Mouse (Mus musculus) layer of hippocampus, postnatal 25 days (tissue): ENCODE data around the gene Shf. TPM values are rescaled to one million over a fixed set of nuclear protein-coding genes. Genes with fewer than 3 reads are reported as not detected.

Source experiments
- DNase-seq, 2 experiments: peaks; one replicate each; pipeline ENCODE4 v3.0.0; 2022; ENCODE audit warnings: mixed read lengths in 2 of 2, low spot score in 1 of 2; ENCODE audit errors: extremely low spot score in 1 of 2
- total RNA-seq, 2 experiments: library from RNA; stranded (reverse); gene quantifications; 2 replicates each; pipeline ENCODE4 v1.2.3; 2021

Gene Shf
- total RNA-seq, 2 experiments from 2014 or later, result 60.7 to 62.2 TPM

DNA sequence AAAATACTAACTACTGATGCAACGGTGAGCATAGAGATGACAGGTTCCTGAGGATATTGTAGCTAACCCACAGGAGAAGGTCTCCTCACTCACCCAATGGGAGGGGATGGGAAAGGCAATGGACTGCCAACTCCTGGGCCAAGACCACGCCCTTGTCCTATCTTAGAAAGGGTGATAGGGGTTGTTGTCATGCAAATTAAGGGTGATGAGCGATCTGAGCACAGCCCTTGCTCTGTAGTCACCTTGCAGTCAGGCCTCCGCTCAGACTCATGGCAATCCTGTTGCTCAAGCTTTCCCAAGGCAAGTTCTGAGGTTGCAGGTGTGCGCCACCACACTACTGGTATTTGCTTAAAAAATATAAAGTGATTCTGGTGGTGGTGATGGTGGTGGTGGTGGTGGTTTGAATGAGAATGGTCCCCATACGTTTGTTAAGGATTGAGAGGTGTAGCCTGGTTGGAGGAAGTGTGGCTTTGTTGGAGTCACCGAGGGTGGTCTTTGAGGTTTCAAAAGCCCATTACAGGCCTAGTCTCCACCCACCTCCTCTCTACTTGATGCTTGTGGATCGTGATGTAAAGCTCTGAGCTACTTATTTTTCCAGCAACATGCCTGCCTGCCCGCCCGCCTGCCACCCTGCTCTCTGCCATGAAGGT is 1.3 kb upstream of the Shf start:
- no peak for DNase-seq

DNA sequence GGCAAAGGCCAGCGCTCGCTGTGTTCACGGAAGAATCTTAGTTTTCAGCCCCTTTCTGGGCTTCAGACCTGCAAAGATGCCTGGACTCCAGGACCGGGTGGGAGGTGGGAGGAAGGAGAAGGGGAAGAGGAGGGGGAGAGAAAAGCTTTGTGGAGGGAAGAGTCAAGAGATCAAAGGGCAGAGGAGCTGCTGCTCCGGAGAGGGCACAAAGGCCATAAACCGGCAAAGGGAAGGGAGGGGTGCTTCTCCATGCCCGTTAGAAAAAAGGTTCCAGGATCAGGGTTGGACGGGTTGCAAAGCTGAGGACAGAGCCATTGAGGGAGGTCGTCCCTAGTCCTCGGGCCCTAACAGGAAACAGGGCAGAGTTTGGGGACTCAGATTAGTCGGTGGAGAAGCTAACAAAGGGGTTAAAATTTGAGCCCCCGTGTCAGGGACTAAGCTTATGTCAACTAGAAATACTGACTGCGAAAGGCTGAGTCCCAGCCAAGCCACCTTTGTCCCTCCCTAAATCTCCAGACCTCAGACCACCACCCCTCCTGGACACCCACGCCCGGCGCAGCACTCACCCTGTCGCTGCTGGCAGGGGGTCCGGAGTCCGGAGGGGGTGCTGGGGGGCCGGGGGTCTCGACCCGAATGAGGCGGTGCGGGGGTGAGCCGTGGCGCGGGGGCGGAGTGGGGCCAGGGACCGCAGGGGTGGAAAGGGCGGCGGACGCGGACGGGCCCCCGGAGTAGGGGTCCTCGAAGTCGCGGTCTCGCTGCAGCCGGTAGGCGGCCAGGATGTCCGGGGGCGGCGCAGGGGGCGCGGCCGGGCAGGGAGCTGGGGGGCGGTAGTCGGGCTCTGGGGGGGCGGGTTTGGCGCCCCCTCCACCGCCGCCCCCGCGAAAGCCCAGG is 636 bp downstream of the Shf start:
- DNase-seq, result peak in 1 of 2 experiments; percentile 9

DNA sequence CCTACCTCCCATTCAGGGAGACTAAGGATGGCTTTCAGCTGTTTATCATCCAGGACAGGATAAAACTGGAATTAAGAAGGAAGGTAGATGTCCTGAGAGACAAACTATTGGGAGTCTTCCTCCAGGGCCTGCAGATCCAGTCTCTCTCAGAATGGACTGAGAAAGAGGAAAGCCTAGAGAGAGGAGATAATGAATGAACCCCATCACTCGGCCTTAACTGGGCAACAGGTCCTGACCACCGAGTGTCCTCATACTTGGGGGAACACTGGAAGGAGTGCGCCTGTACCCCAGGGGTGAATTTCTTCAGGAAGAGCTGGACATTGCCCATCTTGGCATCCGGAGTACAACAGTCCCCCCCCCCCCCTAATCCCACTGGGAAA is 1.3 kb downstream of the Shf start:
- no peak for DNase-seq

DNA sequence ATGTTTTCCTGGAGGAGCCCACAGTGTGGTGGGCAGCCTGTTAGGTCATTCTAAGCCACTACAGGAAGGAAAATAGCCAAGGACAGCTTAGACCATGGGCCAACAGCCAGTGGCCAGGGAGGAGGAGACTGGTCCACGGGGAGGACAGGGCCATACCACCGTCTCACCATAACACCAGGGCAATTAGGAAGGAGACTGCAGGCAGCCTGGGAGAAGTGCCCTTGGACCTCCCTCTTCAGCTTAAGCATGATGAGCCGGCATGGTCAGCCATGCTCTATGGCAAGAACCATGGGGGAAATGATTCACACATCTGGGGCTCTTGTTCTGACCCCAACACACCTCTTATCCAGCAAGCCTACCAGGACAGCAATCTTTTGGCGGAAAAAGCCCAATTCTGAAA is 1.8 kb downstream of the Shf start:
- DNase-seq, result no peak

DNA sequence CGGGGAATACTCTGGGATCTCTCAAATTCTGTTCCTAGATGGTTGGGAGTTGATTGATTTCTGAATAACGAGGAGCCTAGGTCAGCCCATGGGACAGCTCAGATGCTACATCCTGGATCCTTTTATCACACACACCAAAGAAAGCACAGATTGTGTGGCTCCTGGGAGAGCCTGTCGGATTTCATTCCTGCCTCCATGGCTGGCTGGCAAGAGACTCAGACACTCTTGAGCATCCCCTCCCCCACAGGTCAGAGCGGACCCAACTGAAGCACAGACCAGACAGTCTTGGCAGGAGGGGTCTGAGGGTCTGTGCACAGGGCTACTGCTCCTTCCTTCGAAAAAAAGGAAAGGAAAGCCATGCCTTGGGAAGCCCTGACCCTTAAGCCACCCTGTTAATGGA is 2.3 kb downstream of the Shf start:
- no peak for DNase-seq

DNA sequence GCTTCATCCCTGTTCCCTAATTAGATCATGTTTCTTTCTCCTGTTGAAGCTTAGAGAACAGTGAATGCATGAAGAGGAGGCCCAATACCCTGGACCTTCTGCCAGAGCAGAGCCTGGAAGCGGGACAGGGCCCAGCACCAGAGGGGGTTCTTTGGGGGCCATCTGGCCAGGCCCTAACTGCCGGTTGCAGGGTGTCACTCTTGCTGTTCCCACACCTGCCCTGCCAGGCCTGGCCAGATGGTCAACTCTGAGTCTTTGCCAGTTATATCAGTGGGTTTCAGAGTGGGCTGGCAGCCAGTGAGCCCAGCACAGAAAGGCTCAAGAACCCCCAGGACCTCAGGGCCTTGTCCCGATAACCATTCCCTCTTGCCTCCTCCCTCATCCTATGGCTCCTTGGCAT is 2.9 kb downstream of the Shf start:
- no peak for DNase-seq

DNA sequence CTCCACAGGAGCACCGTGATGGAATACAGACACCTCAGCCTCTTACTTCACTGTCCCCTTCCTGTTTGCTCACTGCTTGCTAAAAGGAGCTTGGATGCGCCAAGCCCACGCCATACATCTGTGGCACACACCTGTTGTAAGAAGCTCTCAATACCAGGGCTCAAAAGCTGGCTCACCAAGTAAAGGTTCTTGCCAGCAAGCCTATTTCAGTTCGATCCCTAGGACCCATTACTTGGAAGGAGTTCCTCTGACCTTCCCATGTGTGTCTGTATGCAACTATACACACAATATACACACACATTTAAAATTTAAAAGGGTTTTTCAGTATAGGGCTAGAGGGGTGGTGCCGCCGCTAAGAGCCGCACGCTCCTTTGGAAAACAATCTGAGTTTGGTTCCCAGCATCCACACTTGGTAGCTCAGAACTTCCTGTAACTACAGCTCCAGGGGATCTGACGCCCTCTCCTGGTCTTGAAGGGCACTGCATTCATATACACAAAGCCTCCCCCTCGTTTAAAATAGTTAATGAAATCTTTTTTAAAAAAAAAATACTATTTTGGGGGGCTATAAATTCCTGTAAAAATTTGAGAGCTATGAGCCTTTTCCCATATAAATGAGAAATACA is 3.6 kb downstream of the Shf start:
- no peak for DNase-seq

DNA sequence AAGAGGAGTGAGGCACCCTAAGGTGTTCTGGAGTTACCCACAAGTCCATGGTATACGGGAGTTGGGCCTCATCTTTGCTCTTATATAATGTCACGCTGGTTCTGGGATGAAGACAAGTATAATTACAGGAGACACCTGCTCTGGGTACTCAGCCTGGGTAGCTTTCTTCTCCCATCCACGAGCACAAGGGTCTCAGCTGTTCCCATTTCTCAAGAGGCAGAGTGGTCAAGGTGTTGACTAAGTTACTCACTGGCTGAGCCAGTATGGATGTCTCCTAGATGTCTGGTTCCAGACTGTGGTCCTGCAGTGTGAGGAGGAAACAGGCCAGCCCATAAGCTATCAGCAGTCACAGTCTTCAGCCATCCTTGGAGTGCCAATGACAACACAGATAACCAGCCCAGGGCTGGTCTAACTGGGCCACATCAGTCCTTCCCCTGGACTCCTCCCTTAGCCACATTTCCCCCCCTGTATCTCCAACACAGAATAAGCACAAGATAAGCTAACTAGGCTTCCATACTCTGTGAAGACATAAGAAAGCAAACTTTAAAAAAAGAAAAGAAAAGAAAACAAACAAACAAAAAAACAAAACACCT is 4.5 kb downstream of the Shf start:
- no peak for DNase-seq

DNA sequence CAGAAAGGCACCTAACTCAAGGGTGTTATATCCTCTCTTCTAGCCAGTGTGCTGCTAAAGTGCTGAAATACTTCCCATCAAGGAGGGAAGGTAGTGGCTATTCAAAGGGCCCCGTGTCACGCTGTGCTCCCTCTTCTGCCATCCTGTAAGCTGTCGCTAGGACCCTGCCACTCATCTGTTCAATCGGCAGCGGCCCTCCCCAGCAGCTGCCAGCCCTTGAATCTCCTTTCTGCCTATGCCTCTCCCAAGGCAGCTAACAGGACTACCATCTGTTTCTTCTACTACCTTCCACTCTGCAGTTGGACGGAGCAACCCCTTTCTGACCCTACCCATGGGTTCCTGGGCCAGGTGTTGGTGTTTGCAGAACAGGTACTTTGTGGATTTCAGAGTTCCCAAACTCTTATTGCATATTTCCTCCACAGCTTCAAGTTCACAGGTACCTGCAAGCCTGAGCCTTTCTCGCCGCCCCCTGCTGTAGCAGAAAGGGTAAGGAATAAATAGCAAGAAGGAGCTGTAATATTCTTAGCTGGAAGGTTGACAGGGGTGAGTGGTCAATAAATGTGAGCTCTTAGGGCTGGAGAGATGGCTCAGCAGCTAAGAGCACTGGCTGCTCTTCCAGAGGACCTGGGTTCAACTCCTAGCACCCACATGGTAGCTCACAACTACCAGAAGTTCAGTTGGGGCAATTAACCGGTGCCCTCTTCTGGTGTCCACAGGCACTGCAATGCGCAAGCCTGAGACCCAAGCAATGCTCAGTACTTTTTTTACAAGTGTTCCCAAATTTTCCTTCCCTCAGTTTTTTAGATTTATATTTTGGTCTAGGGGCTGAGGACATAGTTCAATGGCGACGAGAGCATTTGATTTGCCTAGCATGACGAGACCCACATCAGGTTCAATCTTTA is 6.1 kb downstream of the Shf start:
- no peak for DNase-seq

DNA sequence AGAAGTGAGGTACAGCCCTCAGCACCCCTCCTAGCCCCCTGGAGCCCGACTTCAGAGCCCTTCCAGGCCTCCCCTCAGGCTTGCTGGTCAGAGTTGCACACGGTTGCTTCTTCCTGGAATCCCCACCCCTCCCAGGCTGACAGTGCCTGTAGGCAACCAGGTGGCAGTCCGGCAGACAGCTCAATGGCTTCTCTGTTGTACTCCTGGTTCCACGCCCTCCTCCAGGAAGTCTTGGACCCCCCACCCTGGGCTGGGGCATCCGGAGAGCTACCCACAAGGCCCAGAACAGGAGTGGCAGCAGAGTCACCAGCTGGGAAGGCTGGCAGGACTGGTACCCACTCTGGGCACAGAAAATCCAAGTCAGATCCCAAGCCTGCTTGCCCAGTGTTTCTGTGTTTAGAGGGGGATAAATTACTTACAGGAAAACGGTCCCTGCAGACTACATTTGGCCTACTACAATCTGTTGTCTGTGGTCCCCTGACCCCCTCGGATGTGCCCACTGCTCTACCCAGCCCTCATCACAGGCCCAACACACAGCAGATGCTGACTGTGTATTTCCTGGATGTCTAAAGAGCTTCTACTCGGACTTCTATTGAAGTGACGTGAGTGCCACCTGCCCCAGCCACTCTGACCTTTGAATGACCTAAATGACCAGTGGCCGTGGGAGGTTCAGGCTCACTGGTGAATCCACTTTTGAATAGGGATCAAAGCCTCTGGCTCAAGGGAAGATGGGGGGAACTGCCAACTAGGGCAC is 6.9 kb downstream of the Shf start:
- DNase-seq, result no peak

DNA sequence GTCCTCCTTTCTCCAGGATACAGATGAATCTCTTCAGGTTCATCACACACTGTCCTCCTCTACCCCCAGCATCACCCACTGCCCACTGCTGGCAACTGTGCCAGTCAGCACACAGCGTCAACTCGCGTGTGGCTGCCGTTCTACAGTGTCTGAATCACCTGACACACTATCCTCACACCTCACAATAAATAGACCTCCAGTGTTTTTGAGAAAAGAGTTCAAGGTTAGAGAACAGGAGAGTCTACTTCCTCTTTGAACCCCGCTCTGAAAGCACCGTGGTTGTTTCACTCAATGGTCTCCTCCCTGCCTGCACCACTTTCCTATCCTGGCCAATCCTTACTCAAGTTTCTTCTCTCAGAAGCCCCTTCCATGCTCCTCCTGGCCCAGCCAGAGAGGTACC is 7.8 kb downstream of the Shf start:
- no peak for DNase-seq

DNA sequence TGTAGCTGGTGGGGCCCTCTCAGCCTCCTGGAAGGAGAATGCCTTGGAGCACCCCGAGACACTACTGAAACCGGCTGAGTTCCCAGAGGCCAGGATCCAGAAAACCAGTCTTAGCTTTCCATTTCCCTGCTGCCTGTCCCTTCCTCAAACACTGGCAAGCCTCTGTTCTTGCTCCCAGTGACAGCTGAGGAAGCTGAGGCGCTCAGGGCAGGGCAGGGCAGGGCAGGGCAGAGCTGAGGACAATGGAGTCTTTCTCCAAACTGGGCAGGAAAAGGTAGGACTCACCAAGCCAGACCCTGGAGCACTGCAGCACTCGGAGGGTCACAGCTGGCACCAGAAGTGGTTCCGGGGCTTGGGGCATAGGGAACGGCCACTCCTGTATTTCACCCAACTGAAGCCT is 8.7 kb downstream of the Shf start:
- DNase-seq, result no peak

DNA sequence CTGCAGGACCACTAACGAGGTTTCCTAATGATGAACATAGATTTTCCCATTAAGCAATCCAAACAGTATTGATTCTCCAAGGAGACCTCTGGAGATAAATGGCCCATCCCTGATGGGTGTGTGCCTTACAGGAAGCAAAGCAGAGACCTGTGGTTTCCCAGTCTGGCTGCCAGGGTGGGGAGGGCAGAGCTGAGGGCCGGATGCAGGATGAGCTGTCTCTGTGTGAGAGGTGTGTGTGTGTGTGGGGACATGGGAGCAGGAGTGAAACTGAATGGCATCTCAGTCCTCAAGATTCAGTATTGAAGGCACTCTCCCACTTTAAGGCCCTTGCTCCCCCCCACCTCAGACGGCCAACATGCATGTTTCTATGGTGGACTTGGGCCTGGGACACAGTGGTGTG is 12.8 kb downstream of the Shf start:
- no peak for DNase-seq

DNA sequence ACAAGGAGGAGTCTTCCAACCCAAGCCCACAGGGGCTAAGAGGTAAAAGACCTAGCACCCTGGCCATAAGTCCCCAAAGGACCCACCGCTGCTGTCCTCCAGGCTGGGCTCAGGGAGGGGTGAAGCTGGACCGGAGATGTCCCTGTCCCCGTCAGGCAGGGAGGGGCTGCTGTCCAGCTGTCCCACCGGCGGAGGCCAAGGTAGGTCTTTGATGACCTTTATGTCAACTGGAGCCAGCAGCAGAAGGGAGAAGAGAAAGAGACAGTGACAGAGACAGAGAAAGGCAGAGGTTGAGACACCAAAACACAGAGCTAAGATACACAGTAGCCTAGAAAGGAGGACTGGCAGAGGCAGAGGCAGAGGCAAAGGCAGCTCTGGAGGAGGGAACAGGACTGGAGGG is 13.6 kb downstream of the Shf start:
- DNase-seq, result no peak

DNA sequence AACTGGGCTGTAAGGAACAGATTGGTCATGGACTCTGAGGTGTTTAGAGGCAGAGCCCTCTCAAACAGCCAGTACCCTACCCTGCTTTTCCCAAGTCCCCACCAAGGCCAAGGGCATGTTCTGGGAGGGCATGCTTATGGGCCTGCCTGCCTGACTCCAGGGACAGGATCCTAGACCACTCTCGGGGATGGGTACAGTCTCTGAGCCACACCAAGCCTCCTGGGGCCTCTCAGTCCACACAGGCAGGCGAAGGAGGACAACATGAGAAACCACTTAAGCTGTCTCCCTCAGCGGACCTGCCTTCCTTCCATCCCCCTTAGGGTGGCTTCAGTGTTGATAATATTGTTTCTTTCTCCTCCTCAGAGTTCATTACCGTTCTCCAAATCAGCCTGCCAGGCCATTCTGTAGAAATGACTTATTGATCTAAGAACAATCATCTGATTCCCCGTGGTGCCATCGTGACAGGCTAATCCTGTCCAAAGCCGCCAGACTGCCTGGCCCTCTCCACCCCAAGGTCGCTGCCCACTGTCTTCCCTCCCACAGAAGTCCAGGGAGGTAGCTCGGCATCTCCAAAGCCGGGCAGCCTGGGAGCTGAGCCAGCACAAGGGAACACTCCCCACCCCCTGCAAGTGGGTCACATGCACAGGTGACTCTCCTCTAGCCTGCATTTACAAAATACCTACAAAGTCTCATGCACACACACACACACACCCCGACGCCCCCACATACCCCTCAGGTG is 14.6 kb downstream of the Shf start:
- no peak for DNase-seq

DNA sequence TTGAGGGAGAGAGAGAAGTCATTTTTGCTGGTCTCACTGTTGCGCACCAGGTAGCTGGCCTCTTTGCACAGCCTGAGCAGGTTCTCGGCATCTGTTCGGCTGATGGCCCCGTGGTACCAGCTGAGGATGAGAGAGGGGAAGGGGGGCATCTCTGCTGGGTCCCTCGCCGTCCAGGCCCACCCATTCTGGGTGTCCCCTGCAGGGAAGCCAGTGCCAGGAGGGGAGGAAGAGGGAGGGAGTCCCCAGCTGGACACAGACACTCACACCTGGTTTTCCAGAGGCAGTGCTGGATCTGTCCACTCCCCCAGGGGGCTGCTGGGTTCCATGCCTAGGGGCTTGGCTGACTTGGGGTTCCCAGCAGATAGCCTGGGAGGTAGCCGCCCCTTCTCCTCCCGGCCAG is 15.2 kb downstream of the Shf start:
- no peak for DNase-seq

DNA sequence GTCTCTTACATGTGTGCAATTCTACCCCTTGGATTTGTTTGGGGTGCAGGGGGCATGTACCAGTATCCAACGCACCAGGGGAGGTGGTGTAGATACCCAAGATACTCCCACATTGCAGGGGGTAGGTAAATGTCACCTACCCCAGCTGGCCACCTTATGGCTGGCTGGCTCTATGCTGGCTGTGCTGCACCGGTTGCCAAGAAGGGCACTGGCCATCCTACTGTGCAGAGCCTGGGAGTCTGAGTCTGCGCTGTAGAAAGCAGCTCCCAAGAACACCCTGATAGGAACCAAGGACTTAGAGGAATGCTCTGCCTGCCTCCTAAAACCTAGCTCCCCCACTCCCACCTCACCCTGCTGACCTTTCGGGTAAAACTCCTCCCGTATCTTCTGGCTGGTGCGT is 16.0 kb downstream of the Shf start:
- DNase-seq, result no peak

DNA sequence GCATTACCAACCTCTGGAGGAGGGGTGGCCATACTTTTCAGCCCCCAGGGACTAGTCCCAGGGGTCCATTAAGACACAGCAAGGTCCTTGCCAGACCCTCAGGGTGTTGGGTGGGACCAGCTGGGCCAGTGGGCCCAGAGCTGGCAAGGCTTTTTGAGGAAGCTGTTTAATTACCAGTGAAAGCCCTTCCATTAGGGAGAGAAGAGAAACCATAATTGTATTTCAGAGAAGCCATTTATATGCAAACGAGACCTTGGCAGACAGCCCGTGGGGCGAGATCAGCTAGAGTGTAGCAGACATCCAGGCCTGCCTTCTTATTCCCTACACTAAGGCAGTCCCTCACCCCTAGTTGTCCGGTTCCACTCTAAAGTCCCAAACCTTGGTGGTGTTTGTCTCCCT is 17.0 kb downstream of the Shf start:
- DNase-seq, result peak in 1 of 2 experiments; percentile 69
